Mouse (Mus musculus) T-helper 2 cell (primary cell): ENCODE data around the gene Gm37419.

ENCODE experiments used
- in situ Hi-C: fragments of 300-600 bp; cut with MboI, MseI; formaldehyde crosslinking; loops from one replicate; pipeline ENCODE4 v1.15.1; 2025; ENCODE audit warnings: high pct_unique_total_duplicates

Gm37419 gene

DNA sequence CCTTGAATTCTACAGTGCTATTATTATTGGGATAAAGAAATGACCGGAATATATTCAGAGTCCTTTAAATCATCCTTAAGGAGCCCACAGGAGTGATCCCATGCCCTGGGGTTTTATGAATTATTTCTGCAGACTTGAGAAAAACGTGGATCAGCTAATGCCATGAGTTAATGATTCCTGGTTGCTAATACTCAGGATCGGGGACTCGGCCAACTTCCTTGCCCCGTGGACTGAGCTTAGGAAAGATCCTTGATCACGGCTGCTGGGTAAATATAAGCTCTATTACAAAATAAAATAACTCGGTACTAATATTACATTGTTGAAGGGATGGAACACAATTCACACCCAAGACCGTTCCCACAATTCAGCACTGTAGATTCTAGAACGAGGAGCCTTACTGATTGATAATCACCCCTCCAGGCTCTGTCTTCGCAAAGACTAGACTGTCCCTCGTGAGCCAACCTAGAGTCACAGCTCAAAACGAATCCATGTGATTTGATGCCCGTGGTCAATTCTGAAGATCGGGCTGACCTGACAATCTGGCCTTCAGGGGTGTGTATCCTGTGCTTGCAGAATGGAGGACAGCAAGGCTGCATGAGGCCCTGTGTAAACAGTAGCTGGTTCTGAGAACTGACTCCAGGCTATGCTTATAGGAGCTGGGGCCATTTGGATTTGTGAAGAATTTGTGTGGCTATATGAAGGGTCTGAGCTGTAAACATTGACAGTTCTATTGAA lies 3.7 kb downstream of the Gm37419 start:
- in situ Hi-C loops, result loop anchor here (25.0 kb wide), 1 partner anchor 345 kb away; no protein-coding TSS in a partner anchor

DNA sequence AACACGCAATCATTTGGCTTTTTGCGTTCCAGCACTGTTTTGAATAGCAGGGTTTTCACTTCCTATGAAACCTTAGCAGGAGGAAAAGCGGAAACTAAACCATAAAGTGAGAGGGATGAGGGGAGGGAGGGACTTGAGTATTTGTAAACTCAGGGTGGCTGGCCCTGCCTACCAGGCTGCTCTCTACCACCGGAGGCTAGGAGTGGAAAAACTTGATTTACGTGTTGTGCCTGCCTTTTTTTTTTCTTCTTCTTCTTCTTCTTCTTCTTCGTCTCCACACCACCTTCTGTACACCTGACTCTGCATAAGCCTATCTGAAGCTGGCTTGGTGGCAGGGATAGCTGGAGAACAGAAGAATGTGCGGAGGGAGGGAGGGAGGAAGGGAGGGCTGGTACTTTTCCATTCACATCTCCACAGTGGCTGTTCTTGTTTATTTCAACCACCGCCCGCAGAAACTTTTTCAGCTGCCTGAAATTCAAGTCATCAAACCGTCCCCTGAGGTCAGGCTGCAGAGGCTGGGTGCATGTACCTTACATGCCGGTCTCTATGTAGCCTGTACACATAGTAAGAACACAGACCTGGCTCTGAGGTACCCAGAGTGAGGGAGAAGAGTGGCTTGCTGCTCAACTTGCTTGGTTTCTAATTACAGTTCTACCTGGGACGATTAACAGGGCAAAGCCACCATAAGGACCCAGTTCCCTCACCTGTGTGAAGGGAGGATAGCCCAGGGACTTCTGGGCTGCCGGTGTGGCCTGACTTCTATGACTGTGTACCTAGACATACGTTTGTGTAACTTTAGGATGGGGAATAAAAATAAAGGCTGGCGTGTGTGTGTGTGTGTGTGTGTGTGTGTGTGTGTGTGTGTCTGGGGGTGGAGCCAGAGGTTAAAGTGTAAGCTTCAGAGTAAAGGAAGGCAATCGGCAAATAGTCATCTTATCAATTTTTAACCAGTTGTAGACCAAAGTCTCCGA lies 5.4 kb downstream of the Gm37419 start:
- in situ Hi-C loops, result loop anchor here (25.0 kb wide), 1 partner anchor 344 kb away; no protein-coding TSS in a partner anchor

DNA sequence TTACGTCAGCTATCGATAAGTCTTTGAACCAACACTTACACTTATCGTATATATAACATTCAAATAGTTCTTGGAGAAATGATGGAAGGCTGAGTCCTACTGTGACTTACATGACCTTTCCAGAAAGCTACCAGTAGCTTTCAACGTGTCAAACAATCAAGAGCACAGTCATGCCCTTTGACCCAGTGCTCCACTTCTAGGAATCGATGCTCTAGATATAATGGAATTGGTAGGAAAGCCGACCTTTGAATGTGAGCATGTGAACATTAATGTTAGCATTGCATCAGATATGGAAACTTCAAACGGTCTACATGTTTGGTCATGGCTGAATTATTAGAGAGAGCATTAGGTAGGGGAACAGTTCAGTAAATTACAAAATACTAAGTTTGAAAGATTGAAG lies 8.1 kb downstream of the Gm37419 start:
- in situ Hi-C loops, result loop anchor here (5.0 to 25.0 kb wide), 2 partner anchors 156 to 341 kb away; no protein-coding TSS in a partner anchor

DNA sequence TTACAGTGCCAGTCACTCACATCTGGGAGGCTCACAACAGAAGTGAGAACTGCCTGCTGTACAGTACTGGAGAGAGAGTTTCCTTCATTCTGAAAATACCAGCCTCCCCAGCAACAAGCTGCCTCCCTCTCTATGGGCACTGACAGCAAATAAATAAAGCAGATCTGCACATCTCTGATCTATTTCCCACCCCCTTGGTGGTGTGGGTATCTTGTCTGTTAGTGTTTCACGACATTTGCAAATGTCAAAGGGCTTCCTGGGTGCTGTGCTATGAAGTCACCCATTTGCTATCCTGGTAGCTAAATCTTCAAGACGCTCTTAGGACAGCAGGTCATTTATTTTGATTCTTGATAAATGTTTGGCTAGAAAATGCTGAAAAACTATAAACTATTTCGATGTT lies 8.9 kb downstream of the Gm37419 start:
- in situ Hi-C loops, result loop anchor here (5.0 to 25.0 kb wide), 2 partner anchors 155 to 340 kb away; no protein-coding TSS in a partner anchor

DNA sequence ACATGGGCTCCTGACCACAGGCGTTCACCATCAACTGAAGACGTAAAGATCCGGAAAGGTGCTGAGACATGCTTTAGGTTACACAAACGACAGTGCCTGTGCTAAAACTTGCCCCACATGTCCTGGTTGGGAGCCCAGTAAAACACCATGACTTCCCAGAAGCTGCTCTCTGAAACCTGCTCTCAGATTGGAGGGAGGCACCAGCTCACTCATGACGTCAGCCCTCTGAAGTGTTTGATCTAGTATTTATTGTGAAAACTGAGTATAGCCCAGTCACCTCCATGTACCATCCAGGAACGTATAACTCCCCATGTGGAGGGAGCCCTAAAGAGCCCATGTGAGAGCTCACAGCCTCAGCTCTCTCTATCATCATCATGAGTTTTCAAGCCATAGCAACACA lies 9.6 kb downstream of the Gm37419 start:
- in situ Hi-C loops, result loop anchor here (5.0 to 25.0 kb wide), 2 partner anchors 154 to 339 kb away; no protein-coding TSS in a partner anchor

DNA sequence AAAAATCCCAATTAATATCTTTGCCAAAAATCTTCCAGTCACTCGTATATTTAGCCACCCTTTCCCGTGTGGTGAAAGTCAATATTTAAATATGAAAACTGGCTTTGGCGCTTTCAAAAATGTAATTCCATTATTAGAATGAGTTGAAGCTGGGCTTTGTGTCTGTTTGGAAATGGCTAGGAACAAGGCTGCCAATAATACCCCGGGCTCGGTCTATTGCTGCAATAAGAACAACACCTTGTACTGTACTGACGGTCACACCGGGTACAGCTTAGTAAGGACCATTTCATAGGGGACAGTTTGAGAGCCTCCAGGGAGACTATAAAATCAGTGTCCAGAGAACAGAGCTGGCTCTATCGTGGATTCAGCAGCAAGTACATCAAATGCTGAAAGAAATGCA lies 17.6 kb downstream of the Gm37419 start:
- in situ Hi-C loops, result no loop called here

DNA sequence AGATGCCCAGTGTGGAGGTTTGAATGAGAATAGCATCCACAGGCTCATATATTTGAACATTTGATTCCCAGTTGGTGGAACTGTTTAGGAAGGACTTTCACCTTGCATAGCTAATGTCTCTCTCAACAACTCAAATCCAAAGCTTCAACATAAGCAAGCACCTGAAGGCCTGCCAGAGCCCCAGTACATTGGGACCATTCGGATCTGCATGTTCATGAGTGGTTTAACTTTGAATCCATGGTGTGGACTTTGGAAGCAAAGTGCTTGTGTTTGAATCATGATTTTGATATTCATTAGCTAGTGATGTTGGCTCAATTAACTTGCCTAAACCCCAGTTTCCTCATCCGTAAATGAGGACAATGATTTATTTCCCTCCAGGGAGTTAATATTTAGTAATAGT lies 21.6 kb downstream of the Gm37419 start:
- in situ Hi-C loops, result no loop called here

DNA sequence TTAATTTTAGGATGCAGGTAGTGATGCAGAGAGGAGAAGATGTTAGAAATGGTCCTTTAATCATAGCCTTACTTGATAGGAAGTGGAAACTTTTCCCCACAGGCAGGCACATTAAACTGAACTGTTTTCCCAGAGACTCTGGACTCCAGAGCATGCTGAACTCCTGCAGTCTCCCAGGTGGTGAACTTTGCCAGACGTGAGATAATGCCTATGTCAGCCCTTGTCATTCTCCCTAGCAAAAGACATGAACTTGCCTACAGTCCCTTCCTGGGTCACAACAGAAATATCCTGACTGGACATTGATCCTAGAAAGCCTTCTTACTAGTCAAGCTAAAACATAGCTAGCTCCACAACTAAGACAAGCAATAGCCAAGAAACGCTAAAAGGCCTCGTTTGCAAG lies 23.0 kb downstream of the Gm37419 start:
- in situ Hi-C loops, result no loop called here

DNA sequence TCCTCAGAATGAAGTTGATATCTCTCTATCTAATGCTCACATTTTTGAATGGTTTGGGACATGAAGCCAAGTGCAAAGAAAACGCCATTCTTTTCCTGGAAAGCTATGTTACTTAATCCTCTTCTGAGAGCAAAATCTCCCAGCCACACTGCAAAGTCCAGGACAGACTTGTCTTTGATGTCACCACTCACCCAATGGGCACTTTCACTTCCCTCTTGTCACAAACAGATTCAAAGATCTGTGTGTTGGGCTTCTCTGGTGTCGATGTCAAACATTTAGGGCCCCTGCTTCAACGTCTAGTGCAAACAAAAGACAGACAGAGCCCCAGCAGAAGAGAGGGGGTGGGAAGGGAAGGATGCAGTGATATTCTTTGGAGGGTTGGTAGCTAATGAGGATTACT lies 23.8 kb downstream of the Gm37419 start:
- in situ Hi-C loops, result no loop called here

DNA sequence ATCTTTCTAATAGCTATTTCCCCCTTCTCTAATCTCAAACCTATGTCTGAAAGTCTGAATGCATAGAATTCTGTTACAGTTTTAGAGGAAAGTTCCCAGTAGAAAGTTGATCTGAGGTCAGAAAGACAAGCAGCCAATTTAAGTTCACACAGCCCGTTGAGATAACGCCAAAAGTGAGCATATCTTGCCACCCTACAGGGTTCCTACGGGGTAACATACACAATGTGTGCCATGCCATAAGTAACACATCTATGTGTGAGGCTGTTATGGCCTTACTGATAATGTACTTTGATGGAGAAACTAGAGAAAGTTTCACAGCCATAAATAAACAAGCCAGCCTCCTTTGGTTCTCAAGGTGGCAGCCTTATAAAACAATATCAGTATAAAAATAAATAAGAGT lies 26.1 kb downstream of the Gm37419 start:
- in situ Hi-C loops, result no loop called here

DNA sequence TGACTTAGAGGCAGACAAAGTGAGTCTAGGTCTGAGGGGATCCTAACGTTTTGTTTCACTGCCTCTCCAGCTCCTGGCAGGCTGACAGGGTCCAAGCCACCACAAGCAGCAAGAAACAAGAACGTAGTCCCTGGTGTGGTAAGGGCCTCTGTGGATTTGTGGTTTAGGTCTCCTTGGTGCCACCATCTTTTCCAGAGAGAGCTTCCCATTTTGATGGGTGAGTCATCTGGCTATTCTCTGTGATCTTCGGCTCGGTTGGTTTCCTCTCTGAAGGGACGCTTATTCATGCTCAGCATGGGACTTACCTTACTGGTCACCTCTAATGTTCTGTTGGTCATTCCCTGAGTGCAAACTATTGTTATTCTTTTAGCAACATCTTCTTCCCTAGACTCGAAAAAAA lies 28.0 kb downstream of the Gm37419 start:
- in situ Hi-C loops, result no loop called here

DNA sequence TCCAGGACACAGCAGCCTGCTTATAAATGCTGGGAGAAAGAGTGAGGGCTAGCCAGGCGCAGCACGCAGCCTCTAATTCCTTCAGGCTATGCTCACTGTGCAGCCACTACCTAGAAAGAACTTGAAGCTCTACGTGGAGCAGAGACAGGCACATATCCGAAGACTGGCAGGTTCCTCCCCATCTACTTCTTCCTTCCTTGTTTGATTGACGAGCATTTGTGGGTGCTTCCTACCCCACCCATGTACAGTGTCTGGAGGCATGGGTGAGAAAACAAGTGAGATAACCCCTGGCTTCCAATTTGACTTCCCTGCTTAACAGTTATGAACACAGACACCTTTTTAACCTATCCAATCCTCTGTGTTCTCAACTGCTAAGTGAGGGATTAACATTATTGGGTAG lies 28.5 kb downstream of the Gm37419 start:
- in situ Hi-C loops, result no loop called here

DNA sequence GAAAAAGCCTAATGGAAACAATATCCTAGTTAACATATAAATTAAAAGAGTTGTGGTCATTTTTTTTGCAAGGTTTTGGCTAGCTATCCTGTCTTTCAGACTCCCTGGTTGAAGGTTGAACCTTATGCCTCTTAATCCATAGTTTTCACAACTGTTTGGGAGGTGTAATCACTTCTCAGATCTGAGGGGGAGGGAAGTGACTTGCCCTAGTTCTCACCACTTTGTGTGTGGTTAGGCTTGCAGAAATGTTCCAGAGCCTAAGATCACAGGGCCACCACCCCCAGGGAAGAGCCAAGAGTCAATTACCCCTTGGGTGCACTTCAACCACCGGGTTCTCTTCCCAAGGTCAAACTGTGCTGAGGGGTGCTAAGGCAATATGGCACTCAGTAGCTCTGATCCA lies 33.4 kb downstream of the Gm37419 start:
- in situ Hi-C loops, result no loop called here

DNA sequence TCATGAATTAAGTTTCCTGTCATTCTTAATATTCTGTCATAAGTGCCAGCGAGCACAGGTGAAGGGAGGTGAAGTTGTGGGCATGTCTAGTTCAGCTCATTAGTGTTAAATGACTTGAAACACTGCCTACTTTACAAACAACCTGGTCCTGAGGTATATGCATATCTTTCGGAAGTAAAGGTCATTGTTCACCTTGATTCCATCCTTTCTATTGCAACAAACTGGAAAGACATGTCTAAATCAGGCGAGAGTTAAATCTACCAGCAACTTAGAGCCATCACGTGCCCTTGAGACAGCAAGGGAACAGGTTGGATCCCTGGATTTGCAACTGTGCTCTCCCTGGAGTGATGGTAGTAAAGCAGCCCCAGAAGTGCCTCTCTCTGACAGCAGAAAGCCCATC lies 34.3 kb downstream of the Gm37419 start:
- in situ Hi-C loops, result no loop called here

DNA sequence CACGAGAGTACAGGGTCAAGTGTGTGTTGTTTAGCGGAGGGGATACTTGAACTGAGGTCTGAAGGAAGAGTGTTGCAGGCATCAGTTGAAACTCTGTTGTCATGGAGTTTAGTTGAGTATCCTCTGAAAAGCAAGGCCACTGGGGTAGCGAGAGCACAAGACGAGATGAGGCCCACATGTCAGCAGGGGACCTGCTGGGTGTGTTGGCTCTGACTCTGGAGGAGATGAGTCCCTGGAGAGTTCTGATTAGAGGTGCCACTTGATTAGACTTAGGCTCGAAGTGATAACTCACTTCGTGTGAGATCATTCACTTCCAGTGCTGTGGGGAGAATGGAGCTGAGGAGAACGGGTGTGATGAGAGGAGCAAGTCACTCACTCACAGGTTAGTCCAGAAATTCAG lies 37.2 kb downstream of the Gm37419 start:
- in situ Hi-C loops, result no loop called here

DNA sequence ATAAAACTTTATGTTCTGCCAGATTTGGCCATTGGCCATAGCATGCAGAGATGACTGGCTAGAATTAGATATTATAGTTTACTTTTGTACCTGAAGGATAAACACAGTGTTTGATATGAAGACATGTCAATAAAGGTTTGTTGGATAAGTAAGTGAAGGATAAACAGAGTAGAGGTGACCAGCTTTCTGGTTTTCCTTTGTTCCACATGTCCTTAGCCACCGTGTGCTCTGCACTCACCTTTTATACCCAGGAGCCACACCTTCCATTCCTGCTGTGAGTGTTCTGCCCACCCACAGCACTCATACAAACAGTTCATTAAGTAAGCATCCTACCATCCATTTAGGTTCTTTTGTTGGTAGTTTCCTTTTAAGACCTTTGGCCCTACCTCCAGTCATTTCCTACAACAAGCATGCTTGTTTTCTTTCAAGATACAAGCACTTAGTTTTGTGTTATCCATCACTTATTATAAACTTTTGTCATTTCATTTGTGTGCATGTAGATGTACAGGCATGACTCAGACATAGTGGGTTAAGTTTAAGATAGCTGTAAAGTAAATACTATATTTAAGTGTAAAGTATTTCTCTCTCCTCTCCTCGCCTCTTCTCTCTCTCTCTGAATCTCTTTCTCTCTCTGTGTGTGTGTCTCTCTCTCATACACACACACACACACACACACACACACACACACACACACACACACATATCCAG lies 41.8 kb downstream of the Gm37419 start:
- in situ Hi-C loops, result no loop called here

DNA sequence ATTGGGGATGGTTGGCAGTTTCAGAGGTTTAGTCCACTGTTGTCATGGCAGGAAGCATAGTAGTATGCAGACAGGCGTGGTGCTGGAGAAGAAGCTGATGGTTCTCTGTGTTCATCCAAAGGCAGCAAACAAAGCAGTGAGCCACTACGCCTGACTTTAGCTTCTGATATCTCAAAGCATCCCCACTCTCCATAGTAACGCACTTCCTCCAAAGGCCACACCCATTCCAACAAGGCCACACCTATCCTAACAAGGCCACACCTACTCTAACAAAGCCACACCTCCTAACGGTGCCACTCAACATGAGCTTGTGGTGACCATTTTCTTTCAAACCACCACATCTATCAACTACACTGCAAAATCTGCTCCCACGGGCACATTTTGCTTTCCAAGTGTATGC lies 45.0 kb downstream of the Gm37419 start:
- in situ Hi-C loops, result no loop called here

DNA sequence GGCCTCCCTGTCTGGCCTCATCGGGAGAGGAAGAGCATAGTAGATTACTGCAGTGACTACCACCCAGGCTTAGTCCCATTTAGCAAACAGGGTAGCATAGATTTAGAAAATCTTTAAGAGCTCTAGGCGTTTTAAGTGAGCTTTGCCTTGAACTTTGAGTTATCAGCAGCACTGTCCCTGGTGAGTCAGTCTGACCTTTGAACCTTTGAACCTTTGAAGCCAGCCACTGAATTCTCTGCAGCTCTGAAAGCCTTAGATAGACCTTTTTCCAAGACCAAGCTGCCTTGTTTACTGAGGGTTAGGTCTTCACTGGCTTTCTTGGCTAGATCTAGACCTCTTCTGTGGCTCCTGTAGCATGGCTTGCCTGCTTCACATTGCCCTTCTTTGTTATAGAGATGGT lies 46.2 kb downstream of the Gm37419 start:
- in situ Hi-C loops, result no loop called here

DNA sequence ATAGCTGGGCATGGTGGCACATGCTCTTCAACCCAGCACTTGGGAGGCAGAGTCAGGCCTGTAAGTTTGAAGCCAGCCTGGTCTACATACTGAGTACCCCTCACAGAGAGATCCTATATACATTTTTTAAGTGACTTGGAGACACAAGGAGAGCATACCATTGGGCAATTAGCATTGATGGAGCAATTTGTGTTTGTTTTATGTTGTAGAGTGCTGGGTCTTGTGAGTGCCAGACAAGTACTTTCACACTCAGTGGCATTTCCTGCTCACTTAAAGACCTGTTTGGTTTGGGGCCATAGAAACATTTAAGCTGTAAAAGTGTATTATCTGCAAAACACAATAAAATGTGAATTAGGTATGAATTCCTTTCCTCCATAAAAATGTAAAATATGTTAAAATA lies 47.5 kb downstream of the Gm37419 start:
- in situ Hi-C loops, result no loop called here

DNA sequence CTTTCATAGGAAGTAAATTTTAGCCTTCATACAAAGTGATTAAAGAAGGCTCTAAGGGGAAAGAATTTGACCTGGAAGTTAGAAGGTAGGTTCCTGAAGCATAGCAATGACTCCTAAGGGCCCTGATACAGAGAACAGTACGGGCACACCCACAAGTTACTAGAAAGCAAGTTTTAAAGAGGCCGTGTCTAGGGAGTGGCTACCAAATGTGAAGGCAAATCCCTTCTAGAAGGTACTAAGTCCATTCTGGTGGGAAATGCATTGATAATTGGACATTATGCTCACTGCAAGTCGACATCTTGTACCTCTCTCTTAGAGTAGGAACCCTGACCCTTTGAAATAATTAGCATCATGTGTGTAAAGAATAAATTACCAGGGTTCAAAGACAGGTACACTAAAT lies 48.1 kb downstream of the Gm37419 start:
- in situ Hi-C loops, result no loop called here
